Mouse (Mus musculus) embryonic fibroblast, embryonic 13.5 days (primary cell): ENCODE measurements around the gene Oxsm.

Experiments
- CTCF ChIP-seq: IDR thresholded peaks from 2 replicates; pipeline ENCODE4 v1.5.1; 2011; ENCODE audit warnings: mild to moderate bottlenecking, control low read depth, low read length, moderate library complexity, borderline replicate concordance; ENCODE audit not compliant: insufficient read depth
- POLR2A ChIP-seq: IDR thresholded peaks from 2 replicates; pipeline ENCODE4 v1.6.1; 2011; ENCODE audit warnings: low read depth, mild to moderate bottlenecking, control low read depth, low read length, moderate library complexity

GRCm38 (mm10) chr14:16283966-16284365 is 34.4 kb upstream of the Oxsm start:
- TF ChIP-seq CTCF (no peak), POLR2A (no peak)
